Mouse (Mus musculus) cerebellum, adult 9-10 months (tissue): ENCODE data around the gene Tmem177.

ENCODE experiments used
- DNase-seq: peaks from one replicate; pipeline ENCODE4 v3.0.0; 2022

Gene Tmem177

GRCm38 (mm10) chr1:119886320-119886719, 26.7 kb downstream of the Tmem177 start:
- DNase-seq, result no peak

- DNase-seq, result no peak
These were observed 28.7 kb downstream of the Tmem177 start for GRCm38 (mm10) chr1:119884272-119884671.

GRCm38 (mm10) chr1:119878909-119879308, 34.1 kb downstream of the Tmem177 start:
- DNase-seq, result no peak

- DNase-seq, result no peak
These were observed 35.5 kb downstream of the Tmem177 start for GRCm38 (mm10) chr1:119877469-119877868.

- DNase-seq, result no peak
These were observed 44.4 kb downstream of the Tmem177 start for GRCm38 (mm10) chr1:119868395-119869161.

- DNase-seq, result no peak
These were observed 45.7 kb downstream of the Tmem177 start for GRCm38 (mm10) chr1:119867300-119867699.

GRCm38 (mm10) chr1:119865311-119865710, 47.7 kb downstream of the Tmem177 start:
- DNase-seq, result no peak

- no peak for DNase-seq
These were observed 49.3 kb downstream of the Tmem177 start for GRCm38 (mm10) chr1:119863507-119864296.

- no peak for DNase-seq
These were observed 53.4 kb downstream of the Tmem177 start for GRCm38 (mm10) chr1:119859566-119859965.
